Mouse (Mus musculus) hindbrain, embryonic 15.5 days (tissue): ENCODE results near the gene Maml3. TPM values are rescaled to one million over a fixed set of nuclear protein-coding genes. Genes with fewer than 3 reads are reported as not detected.

Experiments used
- ATAC-seq: fragments of 200-750 bp; cut with Nextera tagmentation; 2 replicates; pipeline ENCODE4 v1.8.0; 2017; ENCODE audit warnings: low read depth, moderate number of reproducible peaks, moderate TSS enrichment; ENCODE audit not compliant: low FRiP score
- H3K27ac ChIP-seq: fragments of 300-500 bp; sonication (generic); replicated peaks from 2 replicates; pipeline ENCODE4 v1.5.1; 2015; ENCODE audit warnings: mild to moderate bottlenecking, inconsistent platforms
- H3K27me3 ChIP-seq: fragments of 300-500 bp; sonication (generic); 2 replicates; pipeline ENCODE4 v1.6.1; 2015; ENCODE audit warnings: control low read depth, inconsistent platforms
- H3K36me3 ChIP-seq: fragments of 300-500 bp; sonication (generic); 2 replicates; pipeline ENCODE4 v1.6.1; 2015; ENCODE audit warnings: control low read depth, inconsistent platforms
- H3K4me1 ChIP-seq: fragments of 300-500 bp; sonication (generic); replicated peaks from 2 replicates; pipeline ENCODE4 v1.6.1; 2015; ENCODE audit warnings: control low read depth, inconsistent platforms
- H3K4me2 ChIP-seq: fragments of 300-500 bp; sonication (generic); 2 replicates; pipeline ENCODE4 v1.6.1; 2015; ENCODE audit warnings: moderate library complexity, mild to moderate bottlenecking, inconsistent platforms
- H3K4me3 ChIP-seq: fragments of 300-500 bp; sonication (generic); 2 replicates; pipeline ENCODE4 v1.5.1; 2015; ENCODE audit warnings: mild to moderate bottlenecking, inconsistent platforms
- H3K9ac ChIP-seq: fragments of 300-500 bp; sonication (generic); 2 replicates; pipeline ENCODE4 v1.6.1; 2015; ENCODE audit warnings: inconsistent platforms
- H3K9me3 ChIP-seq: fragments of 300-500 bp; sonication (generic); 2 replicates; pipeline ENCODE4 v1.6.1; 2016; ENCODE audit warnings: control low read depth, inconsistent platforms
- WGBS: fragments of 180-500 bp; shearing (Covaris S2); methylation state at CpG from one replicate; pipeline ENCODE4 v1.1.7; 2015; 5-methylcytosine and 5-hydroxymethylcytosine counted together
- polyA plus RNA-seq: library from polyadenylated mRNA; unstranded; fragments of >200 nt; fragmentation: Nextera tagmentation; extraction: Ambion mirVana; gene quantifications from 2 replicates; pipeline ENCODE4 v1.2.1, GENCODE M21; 2015

The Maml3 gene
- polyA plus RNA-seq, 1 experiment from 2014 or later: 7.8 TPM

DNA sequence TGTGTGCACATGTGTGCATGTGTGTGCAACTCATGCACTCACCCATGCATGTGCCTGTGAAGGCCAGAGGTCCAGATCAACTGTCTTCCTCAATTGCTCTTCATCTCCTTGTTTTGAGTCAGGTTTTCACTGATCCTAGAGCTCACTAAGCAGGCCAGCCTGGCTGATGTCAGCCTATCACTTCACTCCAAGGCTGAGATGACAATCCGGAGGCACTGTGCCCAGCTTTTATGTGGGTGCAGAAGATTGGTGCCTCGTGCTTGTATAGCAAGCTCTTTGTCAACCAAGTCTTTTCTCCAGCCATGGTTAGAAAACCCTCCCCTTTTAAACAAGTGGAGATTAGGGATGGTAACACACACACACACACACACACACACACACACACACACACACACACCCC, 146.1 kb downstream of the Maml3 start:
- 83% methylated on average over 2 of the region's 2 CpGs for WGBS

GRCm38 (mm10) chr3:51954441-51954840, 150.4 kb downstream of the Maml3 start:
- WGBS: 64% methylated on average over 4 of the region's 4 CpGs
- Histone ChIP-seq H3K9me3 (no peaks in the 10 kb centered on the region), H3K36me3 (no peaks in the 10 kb centered on the region), H3K27me3 (no peaks in the 10 kb centered on the region), H3K4me1 (peaks cover 20% of the 10 kb centered on the region), H3K9ac (no peak overlapping the region), H3K27ac (no peak overlapping the region), H3K4me3 (no peak overlapping the region), H3K4me2 (no peak overlapping the region)
- ATAC-seq: no peak

More for the DNA sequence above, 146.1 kb downstream of the Maml3 start:
- Histone ChIP-seq H3K36me3 (no peaks in the 10 kb centered on the region), H3K4me1 (peaks cover 30% of the 10 kb centered on the region), H3K4me2 (no peak overlapping the region), H3K9ac (no peak overlapping the region), H3K4me3 (no peak overlapping the region), H3K9me3 (no peaks in the 10 kb centered on the region), H3K27me3 (no peaks in the 10 kb centered on the region), H3K27ac (no peak overlapping the region)
- ATAC-seq: no peak

DNA sequence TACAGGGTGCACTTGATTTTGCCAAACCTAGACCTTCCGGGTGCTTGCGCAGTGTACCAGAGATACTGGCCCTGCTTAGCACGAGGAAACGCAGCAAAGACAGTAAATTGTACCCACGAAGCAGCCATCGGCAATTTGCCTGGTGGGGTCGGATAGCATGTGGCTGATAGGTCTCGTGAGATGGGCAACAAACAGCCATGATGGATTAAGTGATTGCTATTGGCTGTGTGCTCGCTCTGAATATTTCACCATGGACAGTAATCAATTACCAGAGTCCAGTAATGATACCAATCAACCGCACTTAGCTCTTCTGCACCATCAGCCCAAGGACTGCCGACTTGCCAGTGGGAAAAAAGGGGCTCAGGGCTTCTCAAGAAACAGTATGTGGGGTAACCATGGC, 150.9 kb downstream of the Maml3 start:
- no peak overlapping the region for H3K4me3 ChIP-seq
- peak overlapping the region; percentile 11 for H3K4me2 ChIP-seq
- no peaks in the 10 kb centered on the region for H3K27me3 ChIP-seq
- 44% methylated on average over 11 of the region's 11 CpGs for WGBS
- H3K9me3 ChIP-seq: no peaks in the 10 kb centered on the region
- no peak for ATAC-seq
- H3K36me3 ChIP-seq: no peaks in the 10 kb centered on the region
- H3K27ac ChIP-seq: no peak overlapping the region
- H3K4me1 ChIP-seq: peaks cover 20% of the 10 kb centered on the region
- H3K9ac ChIP-seq: no peak overlapping the region

DNA sequence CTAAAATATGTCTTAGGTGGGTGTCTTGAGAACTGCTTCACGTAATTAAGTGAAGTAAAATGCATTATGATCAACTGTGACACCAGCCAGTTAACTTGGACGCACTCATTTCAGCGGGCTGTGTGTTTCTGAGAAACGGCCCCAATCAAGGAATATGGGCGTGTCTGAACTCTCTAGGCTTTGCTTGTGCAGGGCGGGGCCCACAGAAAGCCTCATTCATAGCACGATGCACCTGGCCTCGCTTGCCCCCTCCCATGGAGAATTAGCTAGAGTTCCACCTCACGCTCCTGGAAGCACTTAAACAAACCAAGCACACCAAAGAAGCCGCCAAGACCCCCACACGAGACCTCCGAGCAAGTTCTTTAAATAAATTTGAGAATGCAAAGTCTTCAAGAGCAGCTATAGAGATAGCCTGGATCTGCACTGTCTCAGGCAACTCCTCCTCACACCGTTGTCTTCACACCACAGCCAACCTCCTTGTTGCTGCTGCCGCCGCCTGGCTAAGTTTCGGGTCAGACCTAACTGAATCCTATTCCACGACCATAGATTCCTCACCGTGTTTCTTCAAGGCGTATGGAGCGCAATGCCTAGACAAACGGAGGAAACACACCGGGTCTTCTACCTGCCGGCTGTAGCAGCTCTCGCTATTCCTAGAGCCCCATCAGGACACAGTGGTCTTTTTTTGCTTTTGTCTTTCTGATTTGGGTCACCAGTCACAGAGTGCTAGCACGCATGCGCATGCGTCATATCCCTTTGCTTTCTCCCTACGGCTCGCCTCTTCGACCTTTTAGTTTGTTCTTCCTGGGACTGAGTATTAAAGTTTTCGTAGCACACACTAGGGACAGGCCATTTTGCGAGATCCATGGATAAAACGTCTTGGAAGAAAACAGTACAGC, 151.9 kb downstream of the Maml3 start:
- Histone ChIP-seq H3K9ac (no peak overlapping the region), H3K27ac (no peak overlapping the region), H3K36me3 (no peaks in the 10 kb centered on the region), H3K9me3 (no peaks in the 10 kb centered on the region), H3K27me3 (no peaks in the 10 kb centered on the region), H3K4me2 (peak overlapping the region; percentile 11), H3K4me1 (peaks cover 20% of the 10 kb centered on the region), H3K4me3 (no peak overlapping the region)
- no peak for ATAC-seq
- 73% methylated on average over 33 of the region's 33 CpGs for WGBS

DNA sequence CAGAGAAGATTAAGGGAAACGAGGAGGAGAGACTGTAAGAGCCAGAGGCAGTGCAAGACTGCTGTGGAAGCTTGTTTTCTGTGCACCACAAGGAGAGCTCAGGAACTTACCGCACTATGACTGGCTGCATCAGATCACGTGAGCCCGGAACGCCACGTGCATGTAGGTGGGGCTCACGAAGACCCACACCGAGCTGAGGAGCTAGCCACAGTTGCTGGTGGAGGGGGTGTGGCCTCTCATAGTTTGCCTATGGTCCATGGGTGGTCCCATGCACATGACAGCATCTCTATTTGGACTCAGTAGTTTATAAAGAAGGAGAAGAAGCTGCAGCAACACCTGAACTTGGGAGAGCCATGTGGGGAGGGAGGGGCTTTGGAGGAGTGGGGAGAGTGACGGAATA, 152.6 kb downstream of the Maml3 start:
- no peak overlapping the region for H3K4me2 ChIP-seq
- ATAC-seq: no peak
- WGBS: 85% methylated on average over 9 of the region's 9 CpGs
- H3K9ac ChIP-seq: no peak overlapping the region
- peaks cover 22% of the 10 kb centered on the region for H3K4me1 ChIP-seq
- H3K4me3 ChIP-seq: no peak overlapping the region
- H3K36me3 ChIP-seq: no peaks in the 10 kb centered on the region
- no peak overlapping the region for H3K27ac ChIP-seq
- H3K9me3 ChIP-seq: no peaks in the 10 kb centered on the region
- H3K27me3 ChIP-seq: no peaks in the 10 kb centered on the region

GRCm38 (mm10) chr3:51949651-51950050, 155.2 kb downstream of the Maml3 start:
- Histone ChIP-seq H3K27ac (no peak overlapping the region), H3K9ac (no peak overlapping the region), H3K9me3 (no peaks in the 10 kb centered on the region), H3K36me3 (no peaks in the 10 kb centered on the region), H3K4me3 (no peak overlapping the region), H3K27me3 (no peaks in the 10 kb centered on the region), H3K4me2 (no peak overlapping the region), H3K4me1 (peaks cover 25% of the 10 kb centered on the region)
- ATAC-seq: no peak
- whole genome bisulfite sequencing: 89% methylated on average over 8 of the region's 8 CpGs

DNA sequence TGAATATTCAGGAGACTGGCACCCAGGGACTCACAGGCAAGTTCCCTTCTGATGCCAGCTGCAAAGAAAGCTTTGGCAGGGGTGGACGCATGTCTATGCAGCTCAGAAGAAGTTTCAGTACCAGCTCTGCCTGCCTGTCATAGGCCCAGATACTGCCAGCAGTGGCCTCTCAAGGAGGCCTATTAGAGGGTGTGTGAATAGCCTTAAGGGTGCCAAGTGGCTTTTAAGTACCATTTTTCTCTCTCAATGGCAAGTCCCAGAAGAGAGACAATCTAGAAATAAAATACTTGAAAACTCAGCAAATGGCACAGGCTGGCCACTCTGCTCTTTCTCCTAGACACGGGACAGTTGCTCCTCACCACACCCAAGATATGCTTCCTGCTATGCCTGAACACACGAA, 157.7 kb downstream of the Maml3 start:
- Histone ChIP-seq H3K9ac (no peak overlapping the region), H3K4me2 (no peak overlapping the region), H3K27ac (no peak overlapping the region; the same call in 1 of the 2 replicates), H3K4me3 (no peak overlapping the region), H3K27me3 (no peaks in the 10 kb centered on the region), H3K4me1 (0 out of 2 replicates have a peak, but pooled peaks cover 10% of the 10 kb centered on the region), H3K36me3 (no peaks in the 10 kb centered on the region), H3K9me3 (no peaks in the 10 kb centered on the region)
- ATAC-seq: no peak
- 82% methylated on average over 3 of the region's 3 CpGs for WGBS

DNA sequence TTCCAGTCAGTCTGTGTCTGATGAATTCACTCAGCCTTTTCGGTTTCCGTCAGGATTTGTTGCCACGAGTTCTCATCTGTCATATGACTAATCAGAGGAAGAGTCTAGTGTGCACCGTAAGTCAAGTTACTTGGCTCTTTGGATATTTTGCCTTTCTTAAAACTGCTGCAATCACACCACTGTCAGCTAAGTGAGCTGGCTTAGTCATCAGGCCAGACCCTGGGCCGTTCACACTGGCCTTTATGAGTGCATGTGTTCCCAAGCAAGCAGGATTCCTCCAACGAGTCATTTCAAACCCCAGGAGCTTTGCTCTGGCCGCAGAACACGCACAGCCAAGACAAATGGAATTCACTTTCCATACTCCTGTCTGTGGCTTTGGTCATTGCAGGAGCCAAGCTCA, 161.2 kb downstream of the Maml3 start:
- no peak overlapping the region for H3K4me3 ChIP-seq
- H3K27me3 ChIP-seq: no peaks in the 10 kb centered on the region
- H3K4me2 ChIP-seq: no peak overlapping the region
- H3K27ac ChIP-seq: no peak overlapping the region
- ATAC-seq: no peak
- WGBS: 66% methylated on average over 8 of the region's 8 CpGs
- H3K9ac ChIP-seq: no peak overlapping the region
- H3K36me3 ChIP-seq: no peaks in the 10 kb centered on the region
- no peaks in the 10 kb centered on the region for H3K9me3 ChIP-seq
- H3K4me1 ChIP-seq: 0 out of 2 replicates have a peak, but pooled peaks cover 10% of the 10 kb centered on the region

DNA sequence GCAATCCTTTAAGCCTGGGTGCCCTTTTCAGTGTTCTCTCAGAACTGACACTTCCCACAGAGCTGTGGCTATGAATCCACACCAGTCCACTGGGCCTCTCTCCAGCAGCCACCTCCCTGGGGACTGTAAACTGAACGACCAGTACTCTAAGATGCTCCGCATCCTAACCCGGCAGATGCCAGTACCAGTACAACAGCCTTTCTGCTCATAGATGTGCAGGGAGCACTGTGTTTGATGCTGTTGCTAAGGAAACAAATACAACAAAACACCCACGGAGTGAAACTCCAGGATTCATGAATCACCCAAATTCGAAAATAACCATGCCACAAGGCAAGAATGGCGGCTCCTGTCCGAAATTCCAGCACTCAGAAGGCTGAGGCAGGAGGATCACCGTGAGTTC, 163.1 kb downstream of the Maml3 start:
- ATAC-seq: no peak
- H3K36me3 ChIP-seq: no peaks in the 10 kb centered on the region
- H3K4me2 ChIP-seq: no peak overlapping the region
- 71% methylated on average over 8 of the region's 8 CpGs for WGBS
- no peak overlapping the region for H3K9ac ChIP-seq
- no peak overlapping the region for H3K27ac ChIP-seq
- no peaks in the 10 kb centered on the region for H3K9me3 ChIP-seq
- no peak overlapping the region for H3K4me3 ChIP-seq
- 0 out of 2 replicates have a peak, but pooled peaks cover 5% of the 10 kb centered on the region for H3K4me1 ChIP-seq
- H3K27me3 ChIP-seq: no peaks in the 10 kb centered on the region

- 72% methylated on average over 7 of the region's 7 CpGs for WGBS
These were observed 165.0 kb downstream of the Maml3 start for GRCm38 (mm10) chr3:51939864-51940263.

DNA sequence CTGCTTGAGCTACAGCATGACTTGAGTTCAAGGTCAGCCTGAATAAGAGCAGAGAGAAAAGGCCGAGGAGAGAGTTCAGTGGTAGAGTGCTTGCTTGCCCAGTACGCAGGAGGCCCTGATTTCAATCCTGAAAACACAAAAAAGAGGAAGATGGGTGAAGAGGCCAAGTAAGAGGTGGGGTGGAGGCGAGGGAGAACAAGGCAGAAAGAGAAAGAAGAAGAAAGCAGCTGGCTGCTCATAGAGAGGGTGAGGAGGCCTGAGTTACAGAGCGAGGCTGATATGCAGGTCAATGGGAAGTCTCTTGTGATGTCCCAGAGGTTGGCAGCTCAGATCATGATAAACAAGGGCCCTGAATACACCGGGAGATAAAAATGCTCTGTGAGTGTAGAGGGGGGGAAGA, 165.8 kb downstream of the Maml3 start:
- no peak overlapping the region for H3K27ac ChIP-seq
- H3K9ac ChIP-seq: no peak overlapping the region
- H3K27me3 ChIP-seq: no peaks in the 10 kb centered on the region
- H3K4me1 ChIP-seq: no peaks in the 10 kb centered on the region
- 81% methylated on average over 5 of the region's 5 CpGs for WGBS
- ATAC-seq: no peak
- H3K4me3 ChIP-seq: no peak overlapping the region
- H3K4me2 ChIP-seq: no peak overlapping the region
- no peaks in the 10 kb centered on the region for H3K9me3 ChIP-seq
- no peaks in the 10 kb centered on the region for H3K36me3 ChIP-seq

More at GRCm38 (mm10) chr3:51939864-51940263, 165.0 kb downstream of the Maml3 start:
- no peaks in the 10 kb centered on the region for H3K4me1 ChIP-seq
- H3K27ac ChIP-seq: no peak overlapping the region
- ATAC-seq: no peak
- H3K9ac ChIP-seq: no peak overlapping the region
- H3K4me3 ChIP-seq: no peak overlapping the region
- H3K36me3 ChIP-seq: no peaks in the 10 kb centered on the region
- H3K4me2 ChIP-seq: no peak overlapping the region
- no peaks in the 10 kb centered on the region for H3K27me3 ChIP-seq
- H3K9me3 ChIP-seq: no peaks in the 10 kb centered on the region

GRCm38 (mm10) chr3:51937176-51937575, 167.7 kb downstream of the Maml3 start:
- Histone ChIP-seq H3K9ac (no peak overlapping the region), H3K4me2 (no peak overlapping the region), H3K36me3 (no peaks in the 10 kb centered on the region), H3K4me1 (no peaks in the 10 kb centered on the region), H3K27me3 (no peaks in the 10 kb centered on the region), H3K9me3 (no peaks in the 10 kb centered on the region), H3K4me3 (no peak overlapping the region), H3K27ac (no peak overlapping the region)
- 95% methylated on average over 5 of the region's 5 CpGs for WGBS
- no peak for ATAC-seq
